Mouse (Mus musculus): ENCODE results near the gene Msx1. TPM values are rescaled to one million over a fixed set of nuclear protein-coding genes. Genes with fewer than 3 reads are reported as not detected.
A peak's percentile ranks its signal among the peaks of the same experiment; 100 is the strongest.

Gene Msx1
- polyA plus RNA-seq, 1 experiment: not detected

GRCm38 (mm10) chr5:37828001-37828400 lies 3.6 kb upstream of the Msx1 start:
- H3K4me3 ChIP-seq (ENCODE audit: insufficient read depth, low read depth, low read length): no peak overlapping the region
- no peak overlapping the region for H3K27ac ChIP-seq (ENCODE audit: insufficient read depth, low read depth, low read length)
- TF ChIP-seq POLR2A (IDR thresholded peaks at IDR 0.05; ENCODE audit: insufficient read depth, low read depth, low read length) (no peak), CTCF (IDR thresholded peaks at IDR 0.05; ENCODE audit: insufficient read depth, low read depth, low read length) (no peak)
- 3% methylated on average over 14 of the region's 14 CpGs for WGBS
- H3K4me1 ChIP-seq (ENCODE audit: control insufficient read depth, insufficient read depth, low read length): peaks cover 20% of the 10 kb centered on the region

- no peak for TF ChIP-seq POLR2A (IDR thresholded peaks at IDR 0.05; ENCODE audit: insufficient read depth, low read depth, low read length)
- no peak for TF ChIP-seq CTCF (IDR thresholded peaks at IDR 0.05; ENCODE audit: insufficient read depth, low read depth, low read length)
Observed at GRCm38 (mm10) chr5:37827626-37827950, 3.2 kb upstream of the Msx1 start.

GRCm38 (mm10) chr5:37826706-37827625 lies 2.6 kb upstream of the Msx1 start:
- TF ChIP-seq POLR2A (IDR thresholded peaks at IDR 0.05; ENCODE audit: insufficient read depth, low read depth, low read length): no peak
- TF ChIP-seq CTCF (IDR thresholded peaks at IDR 0.05; ENCODE audit: insufficient read depth, low read depth, low read length): no peak
- WGBS: 4% methylated on average over 59 of the region's 59 CpGs

More at GRCm38 (mm10) chr5:37827626-37827950, 3.2 kb upstream of the Msx1 start:
- 7% methylated on average over 9 of the region's 9 CpGs for WGBS
- Histone ChIP-seq H3K4me1 (ENCODE audit: control insufficient read depth, insufficient read depth, low read length) (peaks cover 20% of the 10 kb centered on the region), H3K27ac (ENCODE audit: insufficient read depth, low read depth, low read length) (no peak overlapping the region), H3K4me3 (ENCODE audit: insufficient read depth, low read depth, low read length) (no peak overlapping the region)

GRCm38 (mm10) chr5:37825611-37826445 lies 1.4 kb upstream of the Msx1 start:
- Histone ChIP-seq H3K4me1 (ENCODE audit: control insufficient read depth, insufficient read depth, low read length) (peaks cover 20% of the 10 kb centered on the region), H3K4me3 (ENCODE audit: insufficient read depth, low read depth, low read length) (no peak overlapping the region), H3K27ac (ENCODE audit: insufficient read depth, low read depth, low read length) (no peak overlapping the region)
- 6% methylated on average over 37 of the region's 37 CpGs for WGBS
- TF ChIP-seq POLR2A (IDR thresholded peaks at IDR 0.05; ENCODE audit: insufficient read depth, low read depth, low read length) (no peak), CTCF (IDR thresholded peaks at IDR 0.05; ENCODE audit: insufficient read depth, low read depth, low read length) (no peak)

More at GRCm38 (mm10) chr5:37826706-37827625, 2.6 kb upstream of the Msx1 start:
- H3K4me3 ChIP-seq (ENCODE audit: insufficient read depth, low read depth, low read length): no peak overlapping the region
- H3K4me1 ChIP-seq (ENCODE audit: control insufficient read depth, insufficient read depth, low read length): peaks cover 20% of the 10 kb centered on the region
- H3K27ac ChIP-seq (ENCODE audit: insufficient read depth, low read depth, low read length): no peak overlapping the region

GRCm38 (mm10) chr5:37825111-37825600 lies 773 bp upstream of the Msx1 start:
- WGBS: 14% methylated on average over 7 of the region's 7 CpGs
- peaks cover 20% of the 10 kb centered on the region for H3K4me1 ChIP-seq (ENCODE audit: control insufficient read depth, insufficient read depth, low read length)
- no peak overlapping the region for H3K4me3 ChIP-seq (ENCODE audit: insufficient read depth, low read depth, low read length)
- H3K27ac ChIP-seq (ENCODE audit: insufficient read depth, low read depth, low read length): no peak overlapping the region
- TF ChIP-seq POLR2A (IDR thresholded peaks at IDR 0.05; ENCODE audit: insufficient read depth, low read depth, low read length) (no peak), CTCF (IDR thresholded peaks at IDR 0.05; ENCODE audit: insufficient read depth, low read depth, low read length) (no peak)

GRCm38 (mm10) chr5:37823721-37824460 lies 492 bp downstream of the Msx1 start:
- peaks cover 20% of the 10 kb centered on the region for H3K4me1 ChIP-seq (ENCODE audit: control insufficient read depth, insufficient read depth, low read length)
- H3K4me3 ChIP-seq (ENCODE audit: insufficient read depth, low read depth, low read length): peak overlapping the region; percentile 39
- TF ChIP-seq CTCF (IDR thresholded peaks at IDR 0.05; ENCODE audit: insufficient read depth, low read depth, low read length): no peak
- no peak for TF ChIP-seq POLR2A (IDR thresholded peaks at IDR 0.05; ENCODE audit: insufficient read depth, low read depth, low read length)
- under 1% methylated on average over 58 of the region's 58 CpGs for WGBS
- no peak overlapping the region for H3K27ac ChIP-seq (ENCODE audit: insufficient read depth, low read depth, low read length)

GRCm38 (mm10) chr5:37822791-37823720 lies 1.3 kb downstream of the Msx1 start:
- Histone ChIP-seq H3K4me3 (ENCODE audit: insufficient read depth, low read depth, low read length) (peak overlapping the region; percentile 39), H3K4me1 (ENCODE audit: control insufficient read depth, insufficient read depth, low read length) (peaks cover 22% of the 10 kb centered on the region), H3K27ac (ENCODE audit: insufficient read depth, low read depth, low read length) (no peak overlapping the region)
- WGBS: 5% methylated on average over 42 of the region's 42 CpGs
- TF ChIP-seq POLR2A (IDR thresholded peaks at IDR 0.05; ENCODE audit: insufficient read depth, low read depth, low read length) (no peak), CTCF (IDR thresholded peaks at IDR 0.05; ENCODE audit: insufficient read depth, low read depth, low read length) (no peak)
